Mouse (Mus musculus): ENCODE data around the gene Mknk2. TPM values are rescaled to one million over a fixed set of nuclear protein-coding genes. Genes with fewer than 3 reads are reported as not detected.

The Mknk2 gene
- polyA plus RNA-seq, 1 experiment from 2014 or later = 68.8 TPM

DNA sequence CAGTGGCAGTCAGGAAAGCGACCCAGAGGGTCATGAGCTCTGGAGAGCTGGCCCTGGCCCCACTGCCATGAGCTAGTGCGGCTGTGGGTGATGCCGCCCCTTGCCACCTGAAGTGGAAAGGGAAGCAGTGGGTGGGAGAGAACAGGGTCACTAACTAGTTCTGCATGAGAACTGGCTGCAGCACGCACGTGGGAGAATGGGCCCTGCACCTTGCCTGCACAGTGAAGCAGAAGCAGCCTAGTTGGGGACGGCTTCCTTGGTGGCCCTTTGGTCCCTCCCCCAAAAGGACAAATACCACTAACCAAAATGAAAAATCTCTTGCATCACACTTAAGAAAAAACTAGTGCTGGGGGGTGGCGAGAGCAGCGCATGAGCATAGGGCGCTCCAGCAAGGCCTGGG, 20.7 kb upstream of the Mknk2 start:
- Histone ChIP-seq H3K4me3 (replicated peaks) (no peak overlapping the region), H3K36me3 (0 out of 2 replicates have a peak, but pooled peaks cover 3% of the 10 kb centered on the region), H3K4me2 (replicated peaks) (no peak overlapping the region), H3K4me1 (replicated peaks) (peaks cover 37% of the 10 kb centered on the region), H3K27me3 (replicated peaks) (no peaks in the 10 kb centered on the region), H3K9me3 (no peaks in the 10 kb centered on the region), H3K9ac (no peak overlapping the region), H3K27ac (no peak overlapping the region)
- ATAC-seq = no peak
- WGBS = 81% methylated on average over 9 of the region's 9 CpGs

DNA sequence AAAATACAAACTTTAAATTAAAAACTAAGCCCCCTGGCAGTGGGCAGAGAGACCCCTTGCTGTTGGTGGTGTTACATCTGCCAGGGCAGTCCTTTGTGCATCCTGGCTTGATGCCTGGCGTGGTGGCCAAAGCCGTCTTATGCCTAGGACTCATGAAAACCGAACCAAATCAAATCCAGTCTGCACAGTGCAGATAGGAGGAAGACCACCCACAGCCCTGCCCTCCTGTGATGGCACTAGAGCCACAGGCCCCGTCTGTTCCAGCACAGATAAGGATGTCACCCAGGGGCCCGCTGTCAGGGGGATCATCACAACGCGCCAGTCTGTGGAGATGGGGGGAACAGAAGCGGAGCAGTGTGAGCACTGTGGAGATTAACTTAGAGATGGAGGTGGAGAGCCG, 19.9 kb upstream of the Mknk2 start:
- Histone ChIP-seq H3K9me3 (no peaks in the 10 kb centered on the region), H3K27me3 (replicated peaks) (no peaks in the 10 kb centered on the region), H3K9ac (no peak overlapping the region), H3K27ac (no peak overlapping the region), H3K4me1 (replicated peaks) (peaks cover 29% of the 10 kb centered on the region), H3K4me2 (replicated peaks) (no peak overlapping the region), H3K4me3 (replicated peaks) (no peak overlapping the region), H3K36me3 (0 out of 2 replicates have a peak, but pooled peaks cover 3% of the 10 kb centered on the region)
- ATAC-seq = no peak
- 93% methylated on average over 9 of the region's 9 CpGs for WGBS

DNA sequence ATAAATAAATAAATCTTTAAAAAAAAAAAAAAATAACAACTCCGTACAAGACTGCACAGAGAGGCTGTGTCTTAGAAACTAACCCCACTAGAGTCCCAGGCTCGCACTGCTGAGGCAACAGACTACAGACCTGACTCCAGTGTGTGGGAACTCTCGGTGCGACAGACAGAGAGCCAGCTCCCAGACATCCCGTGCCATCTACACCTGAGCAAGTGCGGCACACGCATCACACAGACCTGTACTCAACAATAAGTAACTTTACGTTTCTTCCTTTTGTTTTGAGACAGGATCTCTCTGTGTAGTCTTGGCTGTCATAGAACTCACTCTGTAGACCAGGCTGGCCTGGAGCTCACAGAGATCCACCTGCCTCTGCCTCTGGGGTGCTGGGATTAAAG, 19.5 kb upstream of the Mknk2 start:
- peaks cover 29% of the 10 kb centered on the region for H3K4me1 ChIP-seq (replicated peaks)
- no peak for ATAC-seq
- no peaks in the 10 kb centered on the region for H3K27me3 ChIP-seq (replicated peaks)
- H3K9me3 ChIP-seq = no peaks in the 10 kb centered on the region
- H3K36me3 ChIP-seq = 0 out of 2 replicates have a peak, but pooled peaks cover 3% of the 10 kb centered on the region
- H3K4me3 ChIP-seq (replicated peaks) = no peak overlapping the region
- H3K4me2 ChIP-seq (replicated peaks) = no peak overlapping the region
- 88% methylated on average over 8 of the region's 8 CpGs for WGBS
- no peak overlapping the region for H3K9ac ChIP-seq
- no peak overlapping the region for H3K27ac ChIP-seq

DNA sequence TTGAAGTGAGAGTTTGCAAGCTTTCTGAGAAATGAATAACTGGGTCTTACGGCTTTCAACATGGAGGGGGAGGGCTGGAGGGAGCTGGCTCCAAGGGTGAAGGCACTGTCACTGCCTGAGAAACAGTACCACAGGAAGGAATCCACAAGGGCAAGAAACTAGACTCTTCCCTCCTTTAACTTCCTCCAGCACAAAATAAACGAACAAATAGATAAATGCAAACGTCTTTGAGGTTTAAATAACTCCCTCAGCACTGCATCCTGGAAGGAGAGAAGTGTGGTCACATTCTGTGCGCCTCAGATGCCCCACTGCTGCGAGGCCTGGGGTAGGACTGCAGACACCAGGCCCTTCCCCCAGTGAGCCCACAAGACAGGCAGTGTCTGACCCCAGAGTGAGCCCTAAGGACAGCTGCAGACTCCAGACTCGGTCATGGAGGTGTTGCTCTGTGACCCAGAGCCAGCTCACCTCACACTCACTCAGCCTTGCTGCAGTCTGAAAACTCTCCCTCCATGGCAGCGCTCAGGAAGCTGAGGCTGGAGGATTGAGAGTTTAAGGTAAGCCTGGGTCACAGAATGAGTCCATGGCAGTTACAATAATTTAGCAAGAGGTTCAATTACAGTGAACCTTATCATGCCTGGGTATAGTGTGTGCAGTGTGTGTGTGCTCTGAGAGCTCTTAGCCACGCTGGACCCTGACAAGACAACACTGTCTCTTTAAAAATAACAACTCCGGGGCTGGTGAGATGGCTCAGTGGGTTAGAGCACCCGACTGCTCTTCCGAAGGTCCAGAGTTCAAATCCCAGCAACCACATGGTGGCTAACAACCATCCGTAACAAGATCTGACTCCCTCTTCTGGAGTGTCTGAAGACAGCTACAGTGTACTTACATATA, 18.8 kb upstream of the Mknk2 start:
- Histone ChIP-seq H3K9me3 (no peaks in the 10 kb centered on the region), H3K27ac (peak overlapping the region; percentile 5; the same call in 1 of the 2 replicates), H3K4me1 (replicated peaks) (peaks cover 29% of the 10 kb centered on the region), H3K4me3 (replicated peaks) (no peak overlapping the region), H3K9ac (no peak overlapping the region), H3K27me3 (replicated peaks) (no peaks in the 10 kb centered on the region), H3K36me3 (peaks cover 3% of the 10 kb centered on the region; the same call in 1 of the 2 replicates), H3K4me2 (replicated peaks) (no peak overlapping the region)
- 63% methylated on average over 12 of the region's 12 CpGs for WGBS
- ATAC-seq = no peak

DNA sequence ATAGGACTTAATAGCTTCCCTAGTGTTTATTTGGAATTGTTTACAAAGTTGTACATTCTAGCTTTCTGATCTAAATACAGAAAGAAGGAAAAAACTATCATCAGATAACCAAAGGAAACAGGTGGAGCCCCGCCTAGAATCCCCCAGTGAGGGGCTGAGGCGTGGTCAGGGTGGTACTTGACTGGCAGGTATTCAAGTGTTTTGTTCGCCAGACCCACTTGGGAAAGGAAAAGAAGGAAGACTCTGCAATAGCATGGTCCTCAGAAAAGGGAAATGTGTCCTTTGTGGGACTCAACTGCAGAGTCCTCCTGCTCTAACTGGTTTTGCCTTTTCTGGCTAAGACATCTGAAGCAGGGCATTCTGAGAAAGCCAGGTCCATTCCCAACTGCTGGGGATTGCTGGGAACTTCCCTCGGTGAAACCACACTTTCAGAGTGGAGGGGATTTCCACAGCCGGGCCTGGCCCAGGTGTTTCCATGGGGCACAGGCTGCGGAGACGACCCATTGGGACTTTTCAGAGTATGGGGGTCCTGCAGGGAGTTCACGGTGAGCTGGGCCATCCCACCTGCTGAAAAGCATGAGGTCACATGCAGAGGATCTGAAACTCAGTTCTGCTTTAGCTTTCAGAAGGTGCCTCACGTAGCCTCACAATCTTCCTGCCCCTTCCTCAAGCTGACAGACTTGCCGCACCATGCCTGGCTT, 18.0 kb upstream of the Mknk2 start:
- Histone ChIP-seq H3K4me1 (replicated peaks) (peaks cover 27% of the 10 kb centered on the region), H3K27ac (peak overlapping the region; percentile 5; the same call in 1 of the 2 replicates), H3K9ac (no peak overlapping the region), H3K4me2 (replicated peaks) (no peak overlapping the region), H3K27me3 (replicated peaks) (no peaks in the 10 kb centered on the region), H3K4me3 (replicated peaks) (no peak overlapping the region), H3K9me3 (no peaks in the 10 kb centered on the region), H3K36me3 (peaks cover 7% of the 10 kb centered on the region; the same call in 1 of the 2 replicates)
- ATAC-seq = no peak
- WGBS = 67% methylated on average over 10 of the region's 10 CpGs

DNA sequence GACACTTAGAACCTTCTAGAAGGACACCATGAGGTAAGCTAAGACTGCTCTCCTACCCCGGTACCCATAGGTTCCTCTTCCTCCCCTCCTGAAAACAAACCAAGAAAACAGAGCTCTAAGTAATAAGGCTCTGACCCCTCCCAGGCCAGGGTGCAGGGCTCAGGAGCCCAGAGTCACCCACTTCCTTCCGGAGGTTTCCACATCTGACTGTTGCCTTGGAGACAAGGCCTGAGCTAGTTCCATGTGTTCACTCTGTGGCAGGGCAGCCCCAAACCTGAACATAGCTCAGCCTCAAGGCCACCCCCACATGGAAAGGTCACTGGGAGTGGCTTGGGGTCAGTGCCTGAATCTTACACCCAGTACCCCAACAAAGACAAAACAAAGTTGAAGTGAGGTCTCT, 17.3 kb upstream of the Mknk2 start:
- Histone ChIP-seq H3K9me3 (no peaks in the 10 kb centered on the region), H3K4me2 (replicated peaks) (no peak overlapping the region), H3K4me1 (replicated peaks) (peaks cover 21% of the 10 kb centered on the region), H3K27ac (no peak overlapping the region), H3K9ac (no peak overlapping the region), H3K4me3 (replicated peaks) (no peak overlapping the region), H3K36me3 (peaks cover 11% of the 10 kb centered on the region; the same call in 1 of the 2 replicates), H3K27me3 (replicated peaks) (no peaks in the 10 kb centered on the region)
- ATAC-seq = peak; percentile 32; the same call in 1 of the 2 replicates
- WGBS = 75% methylated on average over 2 of the region's 2 CpGs

DNA sequence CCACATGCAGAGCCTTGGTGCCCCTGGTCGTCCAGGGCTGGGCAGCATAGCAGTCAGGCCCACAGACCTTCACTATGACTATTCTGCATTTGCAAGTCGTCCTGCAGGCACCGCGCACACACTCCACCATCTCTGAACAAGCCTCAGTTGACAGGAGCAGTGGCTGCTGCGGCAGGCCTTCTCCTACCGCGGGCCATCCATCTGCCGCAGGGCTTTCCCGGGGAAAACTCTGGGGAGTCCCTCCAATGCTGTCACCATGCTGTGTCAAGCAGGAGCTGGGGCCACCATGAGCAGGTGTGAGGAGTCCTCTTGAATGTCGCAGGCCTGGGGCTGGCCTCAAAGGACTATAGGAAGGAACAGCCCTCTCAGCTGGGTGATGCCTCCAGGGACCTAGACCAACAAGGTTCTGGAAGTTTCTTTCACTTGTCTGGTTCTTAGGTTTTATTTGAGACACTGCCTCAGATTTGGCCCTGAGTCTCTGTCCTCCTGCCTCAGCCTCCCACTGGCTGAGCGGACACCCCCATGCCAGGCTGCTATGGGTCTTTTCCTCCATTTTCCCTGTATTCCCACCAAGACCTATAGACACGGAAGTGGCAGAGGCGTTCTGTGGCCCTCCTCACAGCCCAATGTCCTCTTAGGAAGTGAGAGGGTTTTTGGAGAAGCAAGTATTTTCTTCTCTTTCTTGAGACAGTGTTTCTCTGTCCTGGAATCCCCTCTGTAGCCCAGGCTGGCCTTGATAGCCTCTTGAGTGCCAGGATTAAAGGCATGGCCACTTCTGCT, 16.4 kb upstream of the Mknk2 start:
- Histone ChIP-seq H3K4me3 (replicated peaks) (no peak overlapping the region), H3K36me3 (peaks cover 13% of the 10 kb centered on the region; the same call in 1 of the 2 replicates), H3K9me3 (no peaks in the 10 kb centered on the region), H3K27me3 (replicated peaks) (no peaks in the 10 kb centered on the region), H3K27ac (no peak overlapping the region), H3K4me2 (replicated peaks) (no peak overlapping the region), H3K4me1 (replicated peaks) (peaks cover 16% of the 10 kb centered on the region; the same call in 1 of the 2 replicates), H3K9ac (no peak overlapping the region)
- ATAC-seq = no peak
- WGBS = 89% methylated on average over 13 of the region's 13 CpGs

DNA sequence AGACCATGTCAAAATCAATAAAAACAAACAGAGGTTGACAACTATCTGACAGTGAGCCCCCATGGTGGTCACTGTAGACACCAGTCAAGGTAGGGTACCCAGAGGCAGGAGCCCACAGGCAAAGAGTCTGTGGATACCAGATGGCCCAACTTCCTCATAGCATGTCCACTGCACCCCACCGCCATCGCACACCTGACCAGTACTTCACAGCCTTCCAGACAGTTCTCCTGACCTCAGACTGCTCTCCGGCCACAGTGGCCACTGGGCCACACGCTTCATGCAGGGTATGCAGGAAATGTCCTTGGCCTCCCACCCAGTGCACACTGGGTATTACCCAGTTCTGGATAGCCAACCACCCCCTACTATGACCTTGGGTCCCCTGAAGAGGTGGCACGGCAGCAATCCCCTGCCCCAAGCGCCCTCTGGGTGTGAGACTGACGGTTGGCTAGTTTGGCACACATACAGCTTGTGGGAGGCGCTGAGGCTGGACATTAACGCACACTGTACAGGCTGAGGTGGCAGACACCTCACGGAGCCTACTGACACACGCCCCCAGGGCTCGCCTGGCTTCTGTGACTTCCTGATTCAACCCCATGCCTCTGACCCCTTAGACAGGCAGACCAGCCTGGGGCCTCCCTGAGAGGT, 15.6 kb upstream of the Mknk2 start:
- H3K27me3 ChIP-seq (replicated peaks) = no peaks in the 10 kb centered on the region
- H3K9me3 ChIP-seq = no peaks in the 10 kb centered on the region
- ATAC-seq = no peak
- peaks cover 13% of the 10 kb centered on the region; the same call in 1 of the 2 replicates for H3K36me3 ChIP-seq
- no peak overlapping the region for H3K4me2 ChIP-seq (replicated peaks)
- no peak overlapping the region for H3K4me3 ChIP-seq (replicated peaks)
- H3K4me1 ChIP-seq (replicated peaks) = peaks cover 16% of the 10 kb centered on the region; the same call in 1 of the 2 replicates
- no peak overlapping the region for H3K27ac ChIP-seq
- no peak overlapping the region; the same call in 1 of the 2 replicates for H3K9ac ChIP-seq
- WGBS = 87% methylated on average over 12 of the region's 12 CpGs

DNA sequence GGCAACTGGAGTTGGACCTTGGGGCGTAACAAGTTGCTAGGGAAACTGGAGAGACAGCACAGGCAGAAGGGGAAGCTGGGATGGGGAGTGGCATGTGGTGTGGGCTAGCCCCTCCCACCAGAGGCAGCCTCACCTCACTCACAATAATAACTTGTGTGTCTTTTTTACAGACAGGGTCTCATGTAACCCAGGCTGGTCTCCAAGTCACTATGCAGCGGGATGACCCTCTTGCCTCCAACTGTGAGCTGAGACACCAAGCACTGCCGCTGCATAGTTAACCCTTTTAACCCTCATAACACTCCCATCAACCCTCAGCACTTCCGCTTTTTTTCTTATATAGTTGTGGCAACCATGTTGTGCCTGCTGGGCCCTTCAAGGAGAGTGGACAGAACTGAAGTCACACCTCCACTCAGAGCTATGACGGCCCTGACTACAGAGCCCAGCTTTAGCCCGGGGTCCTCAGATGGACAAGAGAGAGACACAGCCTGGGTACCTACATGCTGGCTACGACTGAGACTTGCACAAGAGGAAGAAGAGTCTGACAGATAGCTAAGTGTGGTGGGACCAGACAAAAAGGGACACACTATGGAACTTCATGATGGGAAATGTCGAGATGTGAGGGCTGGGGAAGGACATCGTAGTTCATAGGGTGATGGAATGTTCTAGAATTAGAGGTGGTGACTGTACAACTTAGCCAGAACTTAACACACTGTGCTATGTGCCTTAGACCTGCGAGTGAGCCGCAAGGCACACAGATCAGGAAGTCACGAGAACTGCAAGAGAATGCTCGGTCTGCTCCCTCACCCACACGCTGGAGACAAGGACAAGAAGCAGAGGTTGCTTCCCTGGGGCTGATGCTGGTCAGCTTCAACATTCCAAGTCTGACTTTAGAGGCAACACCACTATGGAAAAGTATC, 14.6 kb upstream of the Mknk2 start:
- Histone ChIP-seq H3K36me3 (peaks cover 13% of the 10 kb centered on the region; the same call in 1 of the 2 replicates), H3K9me3 (no peaks in the 10 kb centered on the region), H3K4me3 (replicated peaks) (no peak overlapping the region), H3K27me3 (replicated peaks) (no peaks in the 10 kb centered on the region), H3K4me2 (replicated peaks) (no peak overlapping the region), H3K9ac (no peak overlapping the region; the same call in 1 of the 2 replicates), H3K27ac (no peak overlapping the region), H3K4me1 (replicated peaks) (peaks cover 16% of the 10 kb centered on the region; the same call in 1 of the 2 replicates)
- ATAC-seq = no peak
- WGBS = 77% methylated on average over 14 of the region's 14 CpGs

DNA sequence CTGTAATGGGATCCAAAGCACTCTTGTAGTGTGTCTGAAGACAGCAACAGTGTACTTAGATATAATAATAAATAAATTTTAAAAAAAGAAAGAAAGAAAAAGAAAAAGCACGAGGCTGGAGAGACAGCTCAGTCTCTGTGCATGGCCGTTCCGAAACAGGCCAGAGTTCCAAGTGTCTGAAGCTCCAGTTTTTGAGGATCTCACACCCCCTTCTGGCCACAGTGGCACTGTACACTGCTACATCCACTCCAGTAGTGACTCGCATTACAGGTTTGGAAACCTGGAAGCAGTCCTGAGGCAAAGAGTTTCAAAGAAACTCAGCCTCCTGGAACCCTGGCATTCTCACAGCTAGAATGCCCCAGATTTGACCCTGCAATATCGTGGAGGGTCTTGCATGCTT, 9.9 kb upstream of the Mknk2 start:
- Histone ChIP-seq H3K4me2 (replicated peaks) (no peak overlapping the region), H3K4me3 (replicated peaks) (no peak overlapping the region), H3K36me3 (peaks cover 22% of the 10 kb centered on the region), H3K9ac (no peak overlapping the region), H3K27ac (no peak overlapping the region), H3K27me3 (replicated peaks) (no peaks in the 10 kb centered on the region), H3K4me1 (replicated peaks) (no peaks in the 10 kb centered on the region), H3K9me3 (no peaks in the 10 kb centered on the region)
- WGBS = 34% methylated on average over 5 of the region's 5 CpGs
- ATAC-seq = peak; percentile 69

DNA sequence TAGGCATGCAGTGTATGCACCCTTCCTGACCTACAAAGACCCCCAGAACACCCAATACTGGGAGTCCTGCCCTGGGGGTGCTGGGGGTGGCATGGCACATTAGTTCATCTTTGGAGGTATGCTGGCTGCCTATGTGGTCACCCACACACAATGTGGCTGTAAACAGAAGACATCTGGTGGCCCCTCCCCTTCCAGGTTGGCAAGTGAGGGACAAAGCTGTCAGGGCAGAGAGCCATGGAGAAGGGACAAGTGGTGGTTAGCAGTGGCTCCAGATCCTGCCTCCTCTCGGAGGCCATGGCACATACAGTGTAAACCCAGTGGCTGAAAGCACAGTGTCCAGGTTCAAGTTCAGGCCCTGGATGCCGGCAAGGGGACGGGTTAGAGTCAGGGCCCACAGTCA, 8.7 kb upstream of the Mknk2 start:
- Histone ChIP-seq H3K4me2 (replicated peaks) (no peak overlapping the region), H3K9ac (no peak overlapping the region), H3K4me1 (replicated peaks) (no peaks in the 10 kb centered on the region), H3K27me3 (replicated peaks) (no peaks in the 10 kb centered on the region), H3K4me3 (replicated peaks) (no peak overlapping the region), H3K36me3 (peaks cover 22% of the 10 kb centered on the region), H3K27ac (no peak overlapping the region), H3K9me3 (no peaks in the 10 kb centered on the region)
- WGBS = 93% methylated on average over 3 of the region's 3 CpGs
- ATAC-seq = no peak

Measured in intestine, embryonic 15.5 days (tissue).